Mouse (Mus musculus): ENCODE data around the gene B3gnt4.

DNA sequence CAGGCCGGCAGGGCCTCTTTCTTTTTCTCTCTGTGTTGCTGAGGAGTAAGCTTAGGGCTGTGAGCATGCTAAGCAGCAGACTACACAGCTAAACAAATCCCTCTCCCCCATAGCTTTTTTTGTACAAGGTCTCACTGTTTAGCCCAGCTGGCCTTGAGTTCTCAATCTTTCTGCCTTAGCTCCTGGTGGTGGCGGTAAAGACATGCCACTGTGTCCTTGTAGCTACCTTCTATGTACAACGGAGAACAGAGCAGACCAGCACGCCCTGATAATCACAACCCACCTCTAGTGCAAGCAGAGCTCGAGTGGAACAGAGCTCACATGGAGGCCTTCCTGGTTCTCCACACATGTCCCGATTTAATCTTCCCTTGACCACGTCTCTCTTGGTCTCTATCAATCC lies 18.4 kb downstream of the B3gnt4 start:
- TF ChIP-seq CTCF (conservative IDR thresholded peaks at IDR 0.05; ENCODE audit: low read length): no peak
- TF ChIP-seq NANOG (IDR thresholded peaks at IDR 0.05; ENCODE audit: borderline replicate concordance, low read length): no peak
- TF ChIP-seq POU5F1 (IDR thresholded peaks at IDR 0.05; ENCODE audit: borderline replicate concordance, low read length): no peak
